Mouse (Mus musculus): ENCODE measurements around the gene Tuba3b. TPM values are rescaled to one million over a fixed set of nuclear protein-coding genes. Genes with fewer than 3 reads are reported as not detected.

The Tuba3b gene
- polyA plus RNA-seq, 1 experiment: not detected

DNA sequence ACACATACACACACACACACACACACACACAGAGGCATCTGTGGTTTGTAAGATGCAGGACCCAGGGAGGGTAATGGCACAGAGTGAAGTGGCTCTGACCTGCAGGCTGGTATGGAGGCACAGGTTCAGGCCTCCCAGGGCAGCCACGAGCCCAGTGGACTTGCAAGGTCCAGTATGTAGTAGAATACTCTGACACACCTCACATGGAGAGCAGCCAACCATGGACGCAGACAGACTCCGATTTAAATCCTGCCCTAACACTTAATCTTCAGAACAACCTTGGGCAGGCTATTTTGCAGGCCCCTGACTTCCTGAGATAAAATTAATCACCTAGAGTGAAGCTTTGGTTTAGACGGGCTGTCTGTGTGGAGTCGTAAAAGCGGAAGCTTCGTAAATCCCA lies 21.6 kb upstream of the Tuba3b start:
- no peak for TF ChIP-seq GATA1 (IDR thresholded peaks at IDR 0.05; ENCODE audit: low read length)

GRCm38 (mm10) chr6:145595905-145596304 lies 19.7 kb upstream of the Tuba3b start:
- no peak for TF ChIP-seq GATA1 (IDR thresholded peaks at IDR 0.05; ENCODE audit: low read length)

GRCm38 (mm10) chr6:145598794-145599555 lies 16.6 kb upstream of the Tuba3b start:
- no peak for TF ChIP-seq GATA1 (IDR thresholded peaks at IDR 0.05; ENCODE audit: low read length)

GRCm38 (mm10) chr6:145604126-145604525 lies 11.4 kb upstream of the Tuba3b start:
- TF ChIP-seq GATA1 (IDR thresholded peaks at IDR 0.05; ENCODE audit: low read length): no peak

GRCm38 (mm10) chr6:145604648-145605047 lies 10.9 kb upstream of the Tuba3b start:
- no peak for TF ChIP-seq GATA1 (IDR thresholded peaks at IDR 0.05; ENCODE audit: low read length)

GRCm38 (mm10) chr6:145605203-145605602 lies 10.4 kb upstream of the Tuba3b start:
- TF ChIP-seq GATA1 (IDR thresholded peaks at IDR 0.05; ENCODE audit: low read length): no peak

- TF ChIP-seq GATA1 (IDR thresholded peaks at IDR 0.05; ENCODE audit: low read length): no peak
Observed at GRCm38 (mm10) chr6:145607746-145608145, 7.8 kb upstream of the Tuba3b start.

- no peak for TF ChIP-seq GATA1 (IDR thresholded peaks at IDR 0.05; ENCODE audit: low read length)
Observed at GRCm38 (mm10) chr6:145608693-145609092, 6.9 kb upstream of the Tuba3b start.

GRCm38 (mm10) chr6:145610901-145611300 lies 4.7 kb upstream of the Tuba3b start:
- no peak for TF ChIP-seq GATA1 (IDR thresholded peaks at IDR 0.05; ENCODE audit: low read length)

DNA sequence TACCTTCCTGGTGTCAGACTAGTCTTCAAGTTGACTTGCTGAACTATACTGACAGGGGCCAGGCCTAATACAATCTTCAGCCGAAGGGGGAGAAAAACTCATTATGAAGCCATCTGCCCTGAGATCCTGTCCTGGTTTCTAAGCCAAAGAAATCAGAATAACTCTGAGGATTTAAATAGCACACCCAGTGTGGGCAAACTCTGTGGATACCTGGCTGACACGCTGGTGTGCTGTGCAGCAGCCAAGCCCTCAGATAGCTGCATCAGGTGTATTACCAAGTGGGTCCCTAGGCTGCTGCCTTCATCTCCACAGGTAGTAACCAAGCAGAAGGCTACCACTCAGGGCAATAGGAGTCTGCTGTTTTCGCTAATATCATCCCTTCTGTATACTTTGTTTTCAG lies 2.9 kb upstream of the Tuba3b start:
- no peak for TF ChIP-seq GATA1 (IDR thresholded peaks at IDR 0.05; ENCODE audit: low read length)

GRCm38 (mm10) chr6:145614219-145614618 lies 1.3 kb upstream of the Tuba3b start, which contains the start of gene Lmntd1:
Gene Lmntd1 (minus strand): TSS chr6:145614319.
- TF ChIP-seq GATA1 (IDR thresholded peaks at IDR 0.05; ENCODE audit: low read length): no peak

DNA sequence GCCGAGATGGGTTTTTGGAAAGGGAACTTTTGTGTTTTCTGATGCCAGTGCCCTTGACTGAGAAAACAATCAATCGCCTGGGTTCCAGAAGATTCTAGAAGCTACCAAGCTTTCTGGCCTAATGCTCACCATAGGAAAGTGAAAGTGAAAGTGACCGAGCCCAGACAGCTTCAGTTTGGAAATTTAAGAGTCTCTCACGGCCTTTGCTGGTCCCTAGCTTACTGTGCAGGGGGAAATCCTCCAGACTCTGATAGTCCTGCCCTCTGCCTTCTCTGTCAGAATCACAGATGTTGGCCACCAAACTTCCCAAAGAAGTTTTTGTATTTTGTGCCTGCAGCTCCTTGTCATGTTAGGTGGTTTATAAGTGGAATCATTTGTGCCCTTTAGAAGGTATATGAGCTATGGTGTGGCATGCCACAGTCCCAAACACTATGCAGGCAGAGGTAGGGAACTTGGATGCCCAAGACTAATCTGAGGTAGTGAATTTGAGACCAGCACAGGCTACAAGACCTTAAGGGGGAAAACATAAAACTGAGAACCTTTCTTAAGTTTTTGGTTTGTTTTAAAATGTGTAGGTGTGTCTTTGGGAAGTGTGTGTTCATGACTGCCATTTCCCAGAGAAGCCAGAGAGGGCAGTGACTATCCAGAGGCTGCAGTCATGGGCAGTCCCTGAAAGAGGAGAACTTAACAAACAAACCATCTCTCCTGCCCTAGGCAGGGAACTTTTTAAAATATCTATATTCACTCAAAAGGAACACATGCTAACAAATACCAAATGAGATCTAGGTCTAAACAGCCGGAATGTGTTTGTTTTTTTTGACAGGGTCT lies 1.1 kb downstream of the Tuba3b start:
- no peak for TF ChIP-seq GATA1 (IDR thresholded peaks at IDR 0.05; ENCODE audit: low read length)

DNA sequence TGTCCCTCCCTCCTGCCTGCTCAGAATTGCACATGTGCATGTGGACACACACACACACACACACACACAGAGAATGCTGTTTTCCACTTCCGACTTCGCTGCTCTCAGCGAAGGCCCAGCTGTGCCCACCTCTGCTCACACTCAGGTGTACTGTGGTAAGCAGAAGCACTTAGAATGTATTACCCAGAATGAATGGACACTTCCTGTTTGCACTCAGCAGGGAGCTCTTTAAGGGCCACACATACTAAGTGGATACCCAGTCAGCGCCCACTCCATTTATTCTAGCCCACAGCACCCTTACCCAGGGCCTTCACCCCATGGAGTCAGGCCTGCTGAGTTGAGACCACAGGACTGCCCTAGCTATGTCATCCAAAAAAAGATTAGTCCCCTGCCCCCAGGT lies 7.6 kb downstream of the Tuba3b start:
- TF ChIP-seq GATA1 (IDR thresholded peaks at IDR 0.05; ENCODE audit: low read length): no peak

DNA sequence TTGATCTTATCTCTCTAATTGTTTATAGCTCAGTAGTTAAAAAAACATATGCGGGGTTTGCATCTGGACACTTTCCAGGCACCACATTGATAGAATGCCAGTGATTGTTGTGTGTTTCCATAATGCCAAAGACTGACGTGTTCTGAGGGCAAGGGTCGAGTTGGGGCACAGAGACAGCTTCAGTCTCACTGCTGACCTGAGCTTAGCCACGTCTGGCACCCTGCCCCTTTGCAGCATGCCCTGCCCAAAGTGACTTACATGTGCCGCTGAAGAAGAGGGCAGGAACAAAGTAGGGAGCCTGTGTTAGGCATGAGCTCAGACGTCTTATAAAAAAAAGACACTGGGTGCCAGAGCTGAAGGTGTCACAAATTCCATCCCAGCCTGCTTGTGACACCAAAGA lies 14.7 kb downstream of the Tuba3b start:
- no peak for TF ChIP-seq GATA1 (IDR thresholded peaks at IDR 0.05; ENCODE audit: low read length)

GRCm38 (mm10) chr6:145634454-145634853 lies 18.9 kb downstream of the Tuba3b start:
- no peak for TF ChIP-seq GATA1 (IDR thresholded peaks at IDR 0.05; ENCODE audit: low read length)

- TF ChIP-seq GATA1 (IDR thresholded peaks at IDR 0.05; ENCODE audit: low read length): no peak
Observed at GRCm38 (mm10) chr6:145636682-145637081, 21.1 kb downstream of the Tuba3b start.

DNA sequence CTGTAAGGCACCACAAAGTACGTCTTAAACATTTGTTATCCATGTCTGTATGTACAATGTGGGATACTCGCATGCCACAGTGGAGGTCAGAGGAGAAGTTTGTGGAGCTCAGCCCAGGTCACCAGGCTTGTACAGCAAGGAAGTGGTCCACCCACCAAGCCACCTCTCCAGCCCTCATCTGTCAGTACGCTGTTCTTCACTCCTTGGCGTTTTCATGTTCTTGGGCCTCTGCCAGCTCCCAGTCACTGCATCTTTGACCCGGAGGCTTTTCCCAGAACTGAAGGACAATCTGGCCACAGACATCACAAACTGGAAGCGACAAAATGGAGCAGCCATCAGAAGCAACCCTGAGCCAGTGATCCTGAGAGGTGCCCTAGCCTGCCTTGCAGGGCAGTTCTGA lies 22.7 kb downstream of the Tuba3b start:
- no peak for TF ChIP-seq GATA1 (IDR thresholded peaks at IDR 0.05; ENCODE audit: low read length)

All from G1E-ER4 (cell line).